ENCODE assay signal across 8 mouse cellular contexts in the genomic region with DNA sequence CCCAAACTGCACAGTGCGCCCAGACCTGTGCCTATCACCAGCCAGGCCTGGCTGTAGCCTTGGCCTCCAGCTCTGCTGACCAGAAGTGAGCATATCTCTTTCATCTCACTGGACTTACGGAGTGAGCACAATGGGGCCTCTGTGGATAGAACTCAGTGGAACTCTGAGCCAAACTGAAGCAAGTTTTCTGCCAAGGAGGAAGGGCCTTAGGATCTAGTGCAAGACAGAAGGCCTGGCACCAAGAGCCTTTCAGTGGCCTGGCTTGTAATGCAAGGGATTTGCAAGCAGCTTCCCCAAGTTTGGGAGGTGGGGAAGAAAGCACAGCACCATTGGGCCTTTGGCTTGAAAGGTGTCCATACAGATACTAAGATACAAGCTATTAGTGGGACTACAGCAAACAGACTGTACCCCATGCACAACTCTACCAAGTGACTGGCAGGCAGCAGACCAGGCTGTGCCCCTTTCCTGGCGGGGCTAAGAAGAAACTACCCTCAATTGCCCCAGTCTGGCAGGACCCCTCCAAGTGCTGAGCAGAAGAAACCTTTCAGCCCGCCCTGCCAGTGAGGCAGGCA. TPM values are rescaled to one million over a fixed set of nuclear protein-coding genes. Genes with fewer than 3 reads are reported as not detected.
A peak's percentile ranks its signal among the peaks of the same experiment; 100 is the strongest.
DNase-seq lines count a peak whose midpoint lies in the region; ATAC-seq lines count a peak whose summit lies in the region.

No protein-coding gene starts in this region.

- peak; percentile 96 for DNase-seq in heart, adult 11 months
- no peak for DNase-seq in heart, postnatal 25 days (ENCODE audit: low spot score)
- peak; percentile 86 for DNase-seq in adipocyte (ENCODE audit: low spot score)
- no peak for DNase-seq in hindbrain, embryonic 10.5 days (ENCODE audit: low spot score)
- no peak for DNase-seq in ovary, postnatal 14 days (ENCODE audit: low spot score)
- DNase-seq in thymus, postnatal 10 days (ENCODE audit: low spot score in 2 of 2) = no peak

- H3K4me1 ChIP-seq in hindbrain, embryonic 10.5 days (replicated peaks) = peaks cover 96% of the 10 kb centered on the region
- H3K4me1 ChIP-seq in limb, embryonic 13.5 days = peaks cover 87% of the 10 kb centered on the region
- peaks cover 83% of the 10 kb centered on the region for H3K4me1 ChIP-seq in stomach, embryonic 16.5 days (ENCODE audit: control insufficient read depth, insufficient read depth, low read length)

- peak overlapping the region; percentile 96 for H3K27ac ChIP-seq in hindbrain, embryonic 10.5 days
- peak overlapping the region; percentile 52; the same call in 1 of the 2 replicates for H3K27ac ChIP-seq in limb, embryonic 13.5 days
- peak overlapping the region; percentile 72; the same call in 1 of the 2 replicates for H3K27ac ChIP-seq in stomach, embryonic 16.5 days (ENCODE audit: low read length)

- intact Hi-C loops in heart, postnatal 25 days (cut with DNase I) = no loop called here

- H3K9ac ChIP-seq in limb, embryonic 13.5 days = peak overlapping the region; percentile 35; the same call in 1 of the 2 replicates
- H3K9ac ChIP-seq in stomach, embryonic 16.5 days (ENCODE audit: low read length) = peak overlapping the region; percentile 47

- H3K27me3 ChIP-seq in hindbrain, embryonic 10.5 days (ENCODE audit: insufficient read depth, poor library complexity, severe bottlenecking) = peaks cover 1% of the 10 kb centered on the region; the same call in 1 of the 2 replicates
- H3K27me3 ChIP-seq in limb, embryonic 13.5 days = peaks cover 19% of the 10 kb centered on the region; the same call in 1 of the 2 replicates
- no peaks in the 10 kb centered on the region for H3K27me3 ChIP-seq in stomach, embryonic 16.5 days (ENCODE audit: control insufficient read depth, insufficient read depth, low read length)

- peaks cover 61% of the 10 kb centered on the region for H3K36me3 ChIP-seq in hindbrain, embryonic 10.5 days
- peaks cover 3% of the 10 kb centered on the region; the same call in 1 of the 2 replicates for H3K36me3 ChIP-seq in limb, embryonic 13.5 days
- no peaks in the 10 kb centered on the region for H3K36me3 ChIP-seq in stomach, embryonic 16.5 days (ENCODE audit: control insufficient read depth, insufficient read depth, low read length)

- no peak for ATAC-seq in limb, embryonic 13.5 days (ENCODE audit: low FRiP score, low read depth)
- no peak for ATAC-seq in stomach, embryonic 16.5 days (ENCODE audit: insufficient read depth, low FRiP score)

- H3K9me3 ChIP-seq in hindbrain, embryonic 10.5 days = no peaks in the 10 kb centered on the region
- no peaks in the 10 kb centered on the region for H3K9me3 ChIP-seq in limb, embryonic 13.5 days
- H3K9me3 ChIP-seq in stomach, embryonic 16.5 days (replicated peaks; ENCODE audit: control insufficient read depth, low read length) = no peaks in the 10 kb centered on the region

- 44% methylated on average over 4 of the region's 4 CpGs for WGBS in hindbrain, embryonic 10.5 days
- 70% methylated on average over 4 of the region's 4 CpGs for WGBS in limb, embryonic 13.5 days
- WGBS in stomach, embryonic 16.5 days = 60% methylated on average over 4 of the region's 4 CpGs

- peak overlapping the region; percentile 94 for H3K4me3 ChIP-seq in hindbrain, embryonic 10.5 days
- H3K4me3 ChIP-seq in limb, embryonic 13.5 days = 0 out of 2 replicates have a peak overlapping the region, but pooled peaks have one; percentile 80
- peak overlapping the region; percentile 83; the same call in 1 of the 2 replicates for H3K4me3 ChIP-seq in stomach, embryonic 16.5 days (replicated peaks; ENCODE audit: low read length)

- H3K4me2 ChIP-seq in limb, embryonic 13.5 days (replicated peaks) = peak overlapping the region; percentile 97
- peak overlapping the region; percentile 80 for H3K4me2 ChIP-seq in stomach, embryonic 16.5 days (ENCODE audit: low read depth, low read length)

RNA-seq across cellular contexts. Expression of gene Notch1, which starts 16.4 kb away (rescaled TPM):
- total RNA-seq in heart, postnatal 25 days (2021) = 10 to 100 TPM; 27.5 to 32.3 TPM
- 39.1 and 46.4 TPM in 2 replicates for polyA plus RNA-seq in hindbrain, embryonic 10.5 days (2016; fragmentation: Nextera tagmentation; extraction: Ambion mirVana)
- 13.7 and 15.5 TPM in 2 replicates for polyA plus RNA-seq in limb, embryonic 13.5 days (2015; fragmentation: Nextera tagmentation; extraction: Ambion mirVana)
- 14.1 and 15.4 TPM in 2 replicates for polyA plus RNA-seq in stomach, embryonic 16.5 days (2015; fragmentation: Nextera tagmentation; extraction: Ambion mirVana)

RNA-seq across cellular contexts. Expression of gene Sec16a, which starts 55.1 kb away (rescaled TPM):
- total RNA-seq in heart, postnatal 25 days (2021) = 10 to 100 TPM; 34.9 to 38.8 TPM
- polyA plus RNA-seq in hindbrain, embryonic 10.5 days (2016; fragmentation: Nextera tagmentation; extraction: Ambion mirVana) = 25.2 and 28.9 TPM in 2 replicates
- 24.9 and 28.1 TPM in 2 replicates for polyA plus RNA-seq in limb, embryonic 13.5 days (2015; fragmentation: Nextera tagmentation; extraction: Ambion mirVana)
- polyA plus RNA-seq in stomach, embryonic 16.5 days (2015; fragmentation: Nextera tagmentation; extraction: Ambion mirVana) = 28.2 and 31.5 TPM in 2 replicates

Comparison
In these comparisons a context has a peak if more than half of its experiments do, and no peak if none do; other contexts are left out.
1. DNase-seq: peak in heart, adult 11 months (single experiment) and adipocyte (single experiment); none in heart, postnatal 25 days (single experiment), hindbrain, embryonic 10.5 days (single experiment), ovary, postnatal 14 days (single experiment) and thymus, postnatal 10 days (0 of 2).
2. Peak in every context shown above with its lines, with median percentiles within 50 percentile points of each other: H3K27ac ChIP-seq and H3K4me3 ChIP-seq.